Mouse (Mus musculus): ENCODE results near the gene Ttll11.

The Ttll11 gene

GRCm38 (mm10) chr2:35979644-35980021 is at the start of gene Ttll11:
TSS of gene Ttll11 (minus strand) at chr2:35979913.
- DNase-seq (ENCODE audit: low read depth in 2 of 2, low spot score in 2 of 2) = peak; percentile 79 to 82

DNA sequence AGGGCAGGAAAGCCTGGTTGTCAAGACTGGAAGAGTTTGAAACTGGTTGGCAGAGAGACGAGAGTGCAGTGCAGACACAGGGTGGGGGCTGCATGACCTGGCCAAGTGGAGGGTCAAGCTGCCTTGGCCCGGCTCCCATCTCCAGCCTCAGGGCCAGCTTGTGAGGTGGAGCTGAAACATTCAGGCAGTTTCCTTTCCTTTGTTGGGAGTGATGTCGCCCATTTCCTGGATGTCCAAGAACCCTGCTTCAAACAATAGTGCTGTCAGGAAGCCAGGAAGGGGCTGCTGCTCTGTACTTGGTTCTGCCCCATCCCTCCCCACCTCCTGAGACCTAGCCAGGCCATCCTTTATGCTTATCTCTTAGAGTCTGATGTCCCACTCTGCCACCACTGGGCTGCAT is 43.6 kb upstream of the Ttll11 start:
- no peak for DNase-seq (ENCODE audit: low read depth in 2 of 2, low spot score in 2 of 2)

GRCm38 (mm10) chr2:36021385-36022159 is 41.9 kb upstream of the Ttll11 start:
- peak in 1 of 2 experiments; percentile 10 for DNase-seq (ENCODE audit: low read depth in 2 of 2, low spot score in 2 of 2)

DNA sequence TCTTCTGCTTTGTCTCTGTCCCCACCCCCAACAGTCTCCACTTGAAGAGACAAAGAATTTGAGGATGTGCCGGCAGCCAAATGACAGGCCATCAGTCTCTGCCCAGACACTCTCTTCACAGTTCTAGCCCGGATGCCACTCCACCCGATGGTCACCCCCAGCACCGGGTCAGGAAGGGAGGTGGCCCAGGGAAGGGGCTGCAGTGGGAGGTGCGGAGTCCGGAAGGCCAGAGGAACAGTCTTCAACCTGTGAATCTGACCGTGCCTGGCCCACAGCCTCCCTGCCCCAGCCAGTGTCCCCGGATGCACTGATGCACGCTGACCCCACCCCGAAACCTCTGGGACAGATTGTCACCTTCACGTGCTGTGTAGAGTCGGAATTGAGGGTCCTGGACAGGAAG is 33.3 kb upstream of the Ttll11 start:
- no peak for DNase-seq (ENCODE audit: low read depth in 2 of 2, low spot score in 2 of 2)

GRCm38 (mm10) chr2:36011331-36011825 is 31.7 kb upstream of the Ttll11 start:
- DNase-seq (ENCODE audit: low read depth in 2 of 2, low spot score in 2 of 2) = no peak

DNA sequence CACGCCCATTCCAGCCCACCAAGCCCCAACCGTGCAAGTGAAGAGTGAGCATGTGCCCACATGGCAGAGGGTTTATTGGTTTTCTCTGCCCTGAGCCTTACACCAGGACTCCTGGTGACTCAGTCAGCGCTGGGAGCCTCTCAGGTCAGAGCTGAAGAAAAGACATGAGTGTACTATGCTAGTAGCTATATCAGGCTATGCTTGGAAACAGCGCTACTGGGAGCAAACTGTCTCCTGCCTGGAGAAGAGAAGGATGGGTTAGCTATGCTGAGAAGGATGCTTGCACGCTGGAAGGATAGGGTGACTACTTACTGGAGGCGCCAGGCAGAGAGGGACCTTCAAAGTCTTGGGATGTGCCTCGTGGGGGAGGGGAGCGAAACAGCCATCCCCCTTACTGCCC is 30.9 kb upstream of the Ttll11 start:
- DNase-seq (ENCODE audit: low read depth in 2 of 2, low spot score in 2 of 2) = no peak

DNA sequence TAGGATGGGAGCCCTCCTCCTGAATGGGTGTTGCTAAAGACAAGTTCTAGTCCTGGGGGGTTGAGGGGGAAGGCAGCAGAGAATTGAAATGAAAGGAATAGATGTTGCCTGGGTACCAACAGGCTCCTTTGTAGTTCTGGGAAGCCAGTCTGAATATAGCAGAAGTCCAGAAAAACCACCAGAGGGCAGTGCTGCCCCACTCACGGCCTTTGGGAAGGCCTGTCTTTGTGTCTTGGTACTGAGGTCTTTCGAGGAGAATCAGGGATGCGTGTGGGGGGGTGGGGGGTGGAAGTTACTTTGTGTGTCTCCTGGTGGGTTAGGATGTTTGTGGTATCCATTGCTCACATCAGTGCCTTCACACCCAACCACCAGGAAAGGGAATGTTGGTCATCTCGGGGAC is 29.7 kb upstream of the Ttll11 start:
- DNase-seq (ENCODE audit: low read depth in 2 of 2, low spot score in 2 of 2) = peak; percentile 16 to 24

- DNase-seq (ENCODE audit: low read depth in 2 of 2, low spot score in 2 of 2) = peak; percentile 13 to 27
Observed at GRCm38 (mm10) chr2:36008071-36008470, 28.4 kb upstream of the Ttll11 start.

- no peak for DNase-seq (ENCODE audit: low read depth in 2 of 2, low spot score in 2 of 2)
Observed at GRCm38 (mm10) chr2:36002188-36002587, 22.5 kb upstream of the Ttll11 start.

GRCm38 (mm10) chr2:36000390-36000789 is 20.7 kb upstream of the Ttll11 start:
- DNase-seq (ENCODE audit: low read depth in 2 of 2, low spot score in 2 of 2) = no peak

DNA sequence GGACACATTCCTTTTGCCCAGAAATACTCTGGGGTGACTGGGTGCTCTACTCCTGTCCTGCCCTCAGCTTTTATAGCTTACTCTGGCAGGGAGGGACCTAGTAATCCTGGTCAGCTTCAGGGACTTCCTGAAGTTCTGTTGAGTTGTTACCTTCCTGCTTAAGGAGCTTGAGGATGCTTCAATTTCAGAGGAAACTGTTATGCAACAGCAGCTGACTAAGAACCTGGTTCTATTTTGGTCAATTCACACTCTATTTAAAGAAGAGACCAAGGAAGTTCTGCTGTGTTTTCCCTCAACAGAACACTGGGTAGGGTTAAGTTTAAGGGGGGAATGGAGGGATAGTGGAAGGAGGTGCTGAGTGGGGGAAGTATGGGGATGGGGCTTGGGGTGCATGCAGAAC is 19.5 kb upstream of the Ttll11 start:
- DNase-seq (ENCODE audit: low read depth in 2 of 2, low spot score in 2 of 2) = no peak

DNA sequence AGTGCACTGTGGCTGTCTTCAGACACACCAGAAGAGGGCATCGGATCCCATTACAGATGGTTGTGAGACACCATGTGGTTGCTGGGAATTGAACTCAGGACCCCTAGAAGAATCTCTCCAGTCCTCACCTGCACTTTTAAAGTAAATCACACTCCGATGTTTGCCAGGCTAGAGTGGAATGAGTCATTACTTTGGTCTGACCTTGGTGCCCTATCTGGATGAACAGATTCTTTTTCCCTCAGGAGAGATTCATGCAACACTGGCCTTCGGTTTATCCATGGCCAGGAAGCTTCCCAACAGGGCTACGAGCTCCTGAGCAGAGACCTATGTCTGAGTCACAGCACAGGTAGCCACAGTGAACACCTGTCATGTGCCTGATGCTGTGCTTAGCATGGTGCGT is 18.7 kb upstream of the Ttll11 start:
- no peak for DNase-seq (ENCODE audit: low read depth in 2 of 2, low spot score in 2 of 2)

DNA sequence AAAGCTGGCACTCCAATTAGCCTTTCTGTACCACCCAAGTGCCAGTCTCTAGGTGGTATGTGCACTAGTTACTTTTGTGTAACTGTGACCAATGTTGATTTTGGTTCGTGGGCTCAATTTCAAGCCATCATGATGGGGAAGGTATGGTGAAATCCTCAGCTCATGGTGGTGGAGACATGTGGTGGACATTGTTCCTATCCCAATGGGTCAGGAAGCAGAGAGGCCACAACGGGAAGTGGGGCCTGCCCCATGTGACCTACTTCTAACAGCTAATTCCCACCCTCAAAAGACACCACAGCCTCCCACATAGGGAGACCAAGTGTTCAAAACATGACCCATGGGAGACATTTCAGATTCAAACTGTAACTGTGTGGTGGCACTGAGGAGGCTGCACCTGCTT is 17.0 kb upstream of the Ttll11 start:
- DNase-seq (ENCODE audit: low read depth in 2 of 2, low spot score in 2 of 2) = no peak

DNA sequence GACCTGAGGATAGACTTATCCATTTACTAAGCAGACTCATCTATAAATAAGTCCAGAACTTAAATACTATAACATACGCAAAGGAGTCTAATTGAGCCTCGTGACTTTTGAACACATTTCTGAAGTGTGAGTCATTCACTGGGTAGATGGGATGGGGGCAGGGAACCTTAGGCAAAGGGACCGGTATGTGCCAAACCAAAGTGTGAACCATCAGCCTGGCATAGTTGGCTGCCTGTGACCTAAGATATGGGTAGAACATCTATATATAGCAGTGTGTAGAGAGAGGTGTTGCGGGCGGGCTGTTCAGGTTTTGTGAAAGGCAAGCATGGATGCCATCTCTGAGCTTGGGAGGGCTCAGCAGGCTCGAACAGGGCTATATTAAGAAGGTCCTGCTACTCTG is 14.6 kb upstream of the Ttll11 start:
- no peak for DNase-seq (ENCODE audit: low read depth in 2 of 2, low spot score in 2 of 2)

GRCm38 (mm10) chr2:35993481-35993880 is 13.8 kb upstream of the Ttll11 start:
- no peak for DNase-seq (ENCODE audit: low read depth in 2 of 2, low spot score in 2 of 2)

- DNase-seq (ENCODE audit: low read depth in 2 of 2, low spot score in 2 of 2) = no peak
Observed at GRCm38 (mm10) chr2:35992259-35992658, 12.5 kb upstream of the Ttll11 start.

GRCm38 (mm10) chr2:35983869-35984268 is 4.2 kb upstream of the Ttll11 start:
- DNase-seq (ENCODE audit: low read depth in 2 of 2, low spot score in 2 of 2) = peak; percentile 50 to 57

DNA sequence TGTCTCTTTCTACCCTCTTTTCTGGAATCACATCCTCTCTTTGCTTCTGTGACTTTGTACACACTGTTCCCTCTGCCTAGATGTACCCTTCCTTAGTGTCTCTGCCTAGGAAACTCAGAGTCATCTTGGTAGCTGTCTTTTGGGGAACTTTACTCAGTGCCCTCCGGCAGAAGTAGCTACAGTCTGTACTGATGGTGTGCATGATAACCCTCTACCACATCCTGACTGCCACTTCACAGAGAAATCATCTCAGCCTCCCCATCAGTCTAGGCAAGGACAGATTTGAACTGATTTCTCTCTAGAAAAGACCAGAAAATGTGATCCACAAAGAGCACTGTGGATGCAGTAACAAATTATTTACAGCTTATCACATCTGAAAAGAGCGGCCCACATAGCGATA is 2.2 kb upstream of the Ttll11 start:
- DNase-seq (ENCODE audit: low read depth in 2 of 2, low spot score in 2 of 2) = peak in 1 of 2 experiments; percentile 25

DNA sequence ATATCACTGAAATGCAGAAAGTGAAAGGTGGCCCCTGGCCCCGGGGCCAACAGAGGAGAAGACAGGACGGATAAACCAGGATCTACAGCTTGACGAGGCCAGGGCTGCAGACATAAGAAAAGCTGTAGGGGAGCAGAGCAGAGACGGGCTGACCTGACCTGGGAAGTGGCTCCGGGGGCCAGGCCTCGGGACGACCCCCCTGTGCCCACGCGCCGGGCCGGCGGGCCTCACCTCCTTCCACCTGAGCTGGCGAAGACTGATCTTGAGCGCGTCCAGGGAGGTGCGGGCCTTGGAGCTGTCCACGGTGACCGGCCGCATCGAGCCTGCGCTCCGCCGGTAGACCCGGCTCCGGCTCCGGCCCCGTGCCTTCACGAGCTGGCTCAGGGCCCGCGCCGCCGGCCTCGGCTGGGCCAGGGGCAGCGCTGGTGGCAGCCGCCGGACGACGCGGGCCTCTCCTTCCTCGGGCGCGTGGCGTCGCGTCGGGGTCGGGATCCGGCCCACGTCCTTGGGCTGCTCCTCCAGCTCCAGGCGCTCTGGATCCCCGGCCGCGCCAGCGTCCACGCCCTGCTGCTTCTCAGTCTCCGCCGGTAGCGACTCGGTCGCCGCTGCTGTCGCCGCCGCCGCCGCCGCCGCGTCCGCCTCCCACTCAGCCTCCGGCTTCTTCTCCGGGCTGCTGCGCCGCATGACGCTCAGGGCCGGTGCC is 621 bp downstream of the Ttll11 start:
- DNase-seq (ENCODE audit: low read depth in 2 of 2, low spot score in 2 of 2) = peak; percentile 9 to 32

DNA sequence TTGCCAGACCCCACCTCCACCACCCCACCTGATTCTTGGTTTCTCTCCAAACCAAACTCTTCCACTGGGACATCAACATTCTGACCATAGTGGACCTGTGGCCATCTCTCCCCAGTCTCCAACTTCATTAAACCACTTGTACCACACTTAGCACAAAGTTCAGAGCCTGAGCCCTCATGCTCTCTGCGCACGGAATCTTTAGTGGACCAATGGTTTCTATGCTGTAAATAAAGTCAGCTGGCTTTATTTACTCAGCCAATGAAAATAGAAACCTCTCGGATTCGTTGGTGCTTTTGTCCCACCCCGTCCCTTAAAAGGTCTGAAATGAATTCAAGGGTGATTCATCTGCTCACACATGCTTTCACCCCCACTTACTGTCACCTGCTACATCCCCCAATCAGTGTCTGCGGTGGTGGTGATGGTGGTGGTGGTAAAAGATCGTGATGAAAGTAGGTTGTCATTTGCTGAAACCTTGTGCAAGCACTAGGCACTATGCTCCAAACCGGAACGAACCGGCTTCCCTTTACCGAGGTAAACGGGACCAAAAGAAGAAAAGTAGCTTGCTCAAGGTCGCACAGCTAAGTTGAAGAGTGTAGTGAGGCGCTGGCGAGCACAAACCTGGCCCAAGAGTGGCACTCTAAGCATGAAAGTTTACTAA is 1.3 kb downstream of the Ttll11 start:
- DNase-seq (ENCODE audit: low read depth in 2 of 2, low spot score in 2 of 2) = peak; percentile 47 to 69

- DNase-seq (ENCODE audit: low read depth in 2 of 2, low spot score in 2 of 2) = no peak
Observed at GRCm38 (mm10) chr2:35977749-35978148, 2.0 kb downstream of the Ttll11 start.
